Mouse (Mus musculus) limb, embryonic 15.5 days (tissue): ENCODE results near the gene Nthl1. TPM values are rescaled to one million over a fixed set of nuclear protein-coding genes. Genes with fewer than 3 reads are reported as not detected.

Experiments
- ATAC-seq: fragments of 200-750 bp; cut with Nextera tagmentation; 2 replicates; pipeline ENCODE4 v1.8.0; 2017; ENCODE audit warnings: low read depth, moderate TSS enrichment; ENCODE audit not compliant: insufficient number of reproducible peaks, low FRiP score, low TSS enrichment
- H3K27ac ChIP-seq: fragments of 300-500 bp; sonication (generic); 2 replicates; pipeline ENCODE4 v1.5.1; 2015; ENCODE audit warnings: moderate library complexity, mild to moderate bottlenecking, inconsistent platforms
- H3K27me3 ChIP-seq: fragments of 300-500 bp; sonication (generic); 2 replicates; pipeline ENCODE4 v1.6.1; 2015; ENCODE audit warnings: inconsistent platforms
- H3K36me3 ChIP-seq: fragments of 300-500 bp; sonication (generic); 2 replicates; pipeline ENCODE4 v1.6.1; 2015; ENCODE audit warnings: inconsistent platforms
- H3K4me1 ChIP-seq: fragments of 300-500 bp; sonication (generic); 2 replicates; pipeline ENCODE4 v1.6.1; 2015; ENCODE audit warnings: inconsistent platforms
- H3K4me2 ChIP-seq: fragments of 300-500 bp; sonication (generic); 2 replicates; pipeline ENCODE4 v1.6.1; 2015; ENCODE audit warnings: mild to moderate bottlenecking, inconsistent platforms
- H3K4me3 ChIP-seq: fragments of 300-500 bp; sonication (generic); 2 replicates; pipeline ENCODE4 v1.5.1; 2015; ENCODE audit warnings: mild to moderate bottlenecking, inconsistent platforms
- H3K9ac ChIP-seq: fragments of 300-500 bp; sonication (generic); 2 replicates; pipeline ENCODE4 v1.6.1; 2015; ENCODE audit warnings: inconsistent platforms
- H3K9me3 ChIP-seq: fragments of 300-500 bp; sonication (generic); 2 replicates; pipeline ENCODE4 v1.6.1; 2016; ENCODE audit warnings: inconsistent platforms
- WGBS: fragments of 180-500 bp; shearing (Covaris S2); methylation state at CpG from one replicate; pipeline ENCODE4 v1.1.7; 2015; 5-methylcytosine and 5-hydroxymethylcytosine counted together
- polyA plus RNA-seq: library from polyadenylated mRNA; unstranded; fragments of >200 nt; fragmentation: Nextera tagmentation; extraction: Ambion mirVana; gene quantifications from 2 replicates; pipeline ENCODE4 v1.2.1, GENCODE M21; 2015

The Nthl1 gene
- polyA plus RNA-seq, 1 experiment from 2014 or later: 21.3 TPM

GRCm38 (mm10) chr17:24644030-24644715 lies 11.7 kb downstream of the Nthl1 start:
- Histone ChIP-seq H3K9me3 (no peaks in the 10 kb centered on the region), H3K27ac (peak overlapping the region; percentile 81), H3K27me3 (no peaks in the 10 kb centered on the region), H3K36me3 (peaks cover 31% of the 10 kb centered on the region), H3K4me3 (no peak overlapping the region), H3K4me1 (peaks cover 63% of the 10 kb centered on the region), H3K9ac (no peak overlapping the region), H3K4me2 (no peak overlapping the region)
- no peak for ATAC-seq
- WGBS: 30% methylated on average over 7 of the region's 7 CpGs

GRCm38 (mm10) chr17:24644875-24645721 lies 12.6 kb downstream of the Nthl1 start:
- no peak overlapping the region for H3K9ac ChIP-seq
- peak overlapping the region; percentile 81 for H3K27ac ChIP-seq
- no peak overlapping the region for H3K4me3 ChIP-seq
- ATAC-seq: no peak
- no peak overlapping the region for H3K4me2 ChIP-seq
- WGBS: 73% methylated on average over 9 of the region's 9 CpGs
- H3K9me3 ChIP-seq: no peaks in the 10 kb centered on the region
- H3K4me1 ChIP-seq: peaks cover 63% of the 10 kb centered on the region
- no peaks in the 10 kb centered on the region for H3K27me3 ChIP-seq
- H3K36me3 ChIP-seq: peaks cover 31% of the 10 kb centered on the region

GRCm38 (mm10) chr17:24645916-24646315 lies 13.4 kb downstream of the Nthl1 start:
- Histone ChIP-seq H3K27ac (peak overlapping the region; percentile 81; the same call in 1 of the 2 replicates), H3K4me3 (no peak overlapping the region), H3K9me3 (no peaks in the 10 kb centered on the region), H3K27me3 (no peaks in the 10 kb centered on the region), H3K4me1 (peaks cover 60% of the 10 kb centered on the region), H3K9ac (no peak overlapping the region), H3K4me2 (no peak overlapping the region), H3K36me3 (peaks cover 23% of the 10 kb centered on the region)
- 76% methylated on average over 3 of the region's 3 CpGs for WGBS
- no peak for ATAC-seq

GRCm38 (mm10) chr17:24646381-24646780 lies 13.9 kb downstream of the Nthl1 start:
- H3K27ac ChIP-seq: no peak overlapping the region

GRCm38 (mm10) chr17:24647493-24647892 lies 15.0 kb downstream of the Nthl1 start:
- Histone ChIP-seq H3K4me3 (no peak overlapping the region), H3K27ac (peak overlapping the region; percentile 22; the same call in 1 of the 2 replicates), H3K4me2 (0 out of 2 replicates have a peak overlapping the region, but pooled peaks have one; percentile 7), H3K9ac (peak overlapping the region; percentile 10; the same call in 1 of the 2 replicates), H3K9me3 (no peaks in the 10 kb centered on the region), H3K4me1 (peaks cover 60% of the 10 kb centered on the region), H3K36me3 (peaks cover 13% of the 10 kb centered on the region; the same call in 1 of the 2 replicates), H3K27me3 (no peaks in the 10 kb centered on the region)
- 75% methylated on average over 11 of the region's 11 CpGs for WGBS
- ATAC-seq: no peak

More at GRCm38 (mm10) chr17:24646381-24646780, 13.9 kb downstream of the Nthl1 start:
- Histone ChIP-seq H3K4me3 (no peak overlapping the region), H3K9me3 (no peaks in the 10 kb centered on the region), H3K36me3 (peaks cover 21% of the 10 kb centered on the region), H3K9ac (no peak overlapping the region), H3K4me1 (peaks cover 60% of the 10 kb centered on the region), H3K4me2 (no peak overlapping the region), H3K27me3 (no peaks in the 10 kb centered on the region)
- WGBS: 79% methylated on average over 4 of the region's 4 CpGs
- ATAC-seq: no peak

- Histone ChIP-seq H3K4me3 (peak overlapping the region; percentile 92), H3K9ac (no peak overlapping the region), H3K9me3 (no peaks in the 10 kb centered on the region), H3K4me2 (peak overlapping the region; percentile 97), H3K27ac (no peak overlapping the region), H3K36me3 (peaks cover 13% of the 10 kb centered on the region; the same call in 1 of the 2 replicates), H3K4me1 (peaks cover 53% of the 10 kb centered on the region), H3K27me3 (no peaks in the 10 kb centered on the region)
- WGBS: 66% methylated on average over 10 of the region's 10 CpGs
- ATAC-seq: no peak
Observed at GRCm38 (mm10) chr17:24648731-24649377, 16.4 kb downstream of the Nthl1 start.

- Histone ChIP-seq H3K4me1 (peaks cover 45% of the 10 kb centered on the region), H3K27ac (peak overlapping the region; percentile 84)
- WGBS: 1% methylated on average over 35 of the region's 35 CpGs
Observed at GRCm38 (mm10) chr17:24649581-24650069, 17.1 kb downstream of the Nthl1 start.

GRCm38 (mm10) chr17:24650070-24650616 lies 17.7 kb downstream of the Nthl1 start, which contains the start of gene Slc9a3r2:
TSS of gene Slc9a3r2 (minus strand) at chr17:24650327.
- Histone ChIP-seq H3K4me1 (peaks cover 40% of the 10 kb centered on the region), H3K27ac (peak within 1 kb of the TSS; percentile 84), H3K9me3 (no peaks in the 10 kb centered on the region), H3K36me3 (peaks cover 7% of the 10 kb centered on the region; the same call in 1 of the 2 replicates), H3K4me3 (peak within 1 kb of the TSS; percentile 92), H3K9ac (peak within 1 kb of the TSS; percentile 89), H3K4me2 (peak within 1 kb of the TSS; percentile 97), H3K27me3 (no peaks in the 10 kb centered on the region)
- ATAC-seq: peak; percentile 56
- under 1% methylated on average over 33 of the region's 41 CpGs for WGBS

More at GRCm38 (mm10) chr17:24649581-24650069, 17.1 kb downstream of the Nthl1 start:
- Histone ChIP-seq H3K4me3 (peak overlapping the region; percentile 92), H3K4me2 (peak overlapping the region; percentile 97), H3K9me3 (no peaks in the 10 kb centered on the region), H3K27me3 (no peaks in the 10 kb centered on the region), H3K9ac (peak overlapping the region; percentile 89), H3K36me3 (peaks cover 11% of the 10 kb centered on the region; the same call in 1 of the 2 replicates)
- ATAC-seq: peak; percentile 20; the same call in 1 of the 2 replicates

- 77% methylated on average over 4 of the region's 4 CpGs for WGBS
Observed at GRCm38 (mm10) chr17:24650766-24651165, 18.3 kb downstream of the Nthl1 start.

GRCm38 (mm10) chr17:24651835-24652234 lies 19.4 kb downstream of the Nthl1 start:
- H3K9ac ChIP-seq: no peak overlapping the region
- H3K36me3 ChIP-seq: peaks cover 6% of the 10 kb centered on the region; the same call in 1 of the 2 replicates
- no peak overlapping the region for H3K4me3 ChIP-seq
- H3K27me3 ChIP-seq: peaks cover 6% of the 10 kb centered on the region
- no peaks in the 10 kb centered on the region for H3K9me3 ChIP-seq
- 74% methylated on average over 3 of the region's 3 CpGs for WGBS
- no peak overlapping the region for H3K4me2 ChIP-seq
- no peak for ATAC-seq
- no peak overlapping the region for H3K27ac ChIP-seq
- H3K4me1 ChIP-seq: peaks cover 29% of the 10 kb centered on the region

More at GRCm38 (mm10) chr17:24650766-24651165, 18.3 kb downstream of the Nthl1 start:
- no peak overlapping the region for H3K4me3 ChIP-seq
- no peak for ATAC-seq
- no peaks in the 10 kb centered on the region for H3K27me3 ChIP-seq
- H3K27ac ChIP-seq: no peak overlapping the region
- no peaks in the 10 kb centered on the region for H3K9me3 ChIP-seq
- H3K9ac ChIP-seq: no peak overlapping the region
- H3K4me2 ChIP-seq: no peak overlapping the region
- H3K4me1 ChIP-seq: peaks cover 33% of the 10 kb centered on the region
- H3K36me3 ChIP-seq: peaks cover 7% of the 10 kb centered on the region; the same call in 1 of the 2 replicates
